Mouse (Mus musculus) C2C12 (cell line): ENCODE data around the gene Kndc1.

ENCODE experiments used
- CEBPB ChIP-seq: IDR thresholded peaks from one replicate; pipeline ENCODE4 v1.6.1; 2011; ENCODE audit warnings: low read depth, mild to moderate bottlenecking, control low read depth, moderate library complexity
- CTCF ChIP-seq: IDR thresholded peaks from one replicate; pipeline ENCODE4 v1.5.1; 2011; ENCODE audit not compliant: control insufficient read depth, insufficient read depth, insufficient read length
- FOSL1 ChIP-seq: IDR thresholded peaks from one replicate; pipeline ENCODE4 v1.8.0; 2011; ENCODE audit warnings: mild to moderate bottlenecking, low read length; ENCODE audit not compliant: poor library complexity, insufficient read depth, severe bottlenecking
- MAX ChIP-seq: IDR thresholded peaks from one replicate; pipeline ENCODE4 v1.6.1; 2011; ENCODE audit warnings: mild to moderate bottlenecking, control low read depth
- MYOD1 ChIP-seq: IDR thresholded peaks from one replicate; pipeline ENCODE4 v1.6.1; 2011; ENCODE audit warnings: low read depth; ENCODE audit not compliant: control insufficient read depth, insufficient read length
- MYOG ChIP-seq: IDR thresholded peaks from one replicate; pipeline ENCODE4 v1.6.1; 2011; ENCODE audit not compliant: control insufficient read depth, insufficient read length; ENCODE audit errors: extremely low read depth
- USF1 ChIP-seq: IDR thresholded peaks from one replicate; pipeline ENCODE4 v1.6.1; 2011; ENCODE audit warnings: low read depth, mild to moderate bottlenecking, control low read depth, moderate library complexity

GRCm38 (mm10) chr7:139864253-139864652 is 30.2 kb upstream of the Kndc1 start:
- TF ChIP-seq CTCF, result no peak
- TF ChIP-seq USF1, result no peak
- TF ChIP-seq CEBPB, result no peak
- TF ChIP-seq MAX, result no peak
- TF ChIP-seq MYOD1, result no peak
- no peak for TF ChIP-seq MYOG
- no peak for TF ChIP-seq FOSL1
